Mouse (Mus musculus) heart, embryonic 14.5 days (tissue): ENCODE measurements around the gene Sipa1l3. TPM values are rescaled to one million over a fixed set of nuclear protein-coding genes. Genes with fewer than 3 reads are reported as not detected.

ENCODE experiments used
- ATAC-seq: fragments of 200-750 bp; cut with Nextera tagmentation; 2 replicates; pipeline ENCODE4 v1.8.0; 2017; ENCODE audit warnings: low read depth, moderate TSS enrichment; ENCODE audit not compliant: insufficient number of reproducible peaks, insufficient read depth, low FRiP score
- H3K27ac ChIP-seq, 2 experiments: fragments of 200-500 bp in 1 of 2; fragments of 300-500 bp in 1 of 2; sonication (generic) in 1 of 2; replicated peaks in 1 of 2; 2 replicates each; pipeline ENCODE4 v1.5.1; 2012 to 2014; ENCODE audit warnings: low read depth in 2 of 2, low read length in 2 of 2, control low read depth in 1 of 2, mild to moderate bottlenecking in 1 of 2, mixed read lengths in 1 of 2; ENCODE audit not compliant: control insufficient read depth in 1 of 2, insufficient read depth in 1 of 2
- H3K27me3 ChIP-seq: fragments of 300-500 bp; sonication (generic); 2 replicates; pipeline ENCODE4 v1.6.1; 2014; ENCODE audit warnings: mild to moderate bottlenecking, low read length, control low read depth; ENCODE audit not compliant: control insufficient read depth, insufficient read depth
- H3K36me3 ChIP-seq: fragments of 300-500 bp; sonication (generic); 2 replicates; pipeline ENCODE4 v1.6.1; 2014; ENCODE audit warnings: mild to moderate bottlenecking, control low read depth, low read length, mixed read lengths; ENCODE audit not compliant: control insufficient read depth, insufficient read depth
- H3K4me1 ChIP-seq, 2 experiments: fragments of 200-500 bp in 1 of 2; fragments of 300-500 bp in 1 of 2; sonication (generic) in 1 of 2; 2 replicates each; pipeline ENCODE4 v1.6.1; 2012 to 2014; ENCODE audit warnings: low read length in 2 of 2, control low read depth in 1 of 2, mixed read lengths in 1 of 2; ENCODE audit not compliant: control insufficient read depth in 2 of 2, insufficient read depth in 2 of 2
- H3K4me2 ChIP-seq: fragments of 300-500 bp; sonication (generic); 2 replicates; pipeline ENCODE4 v1.6.1; 2014; ENCODE audit warnings: mild to moderate bottlenecking, low read length
- H3K4me3 ChIP-seq, 2 experiments: fragments of 200-500 bp in 1 of 2; fragments of 300-500 bp in 1 of 2; sonication (generic) in 1 of 2; 2 replicates each; pipeline ENCODE4 v1.5.1; 2012 to 2014; ENCODE audit warnings: low read length in 2 of 2, mild to moderate bottlenecking in 2 of 2, control low read depth in 1 of 2, low read depth in 1 of 2, moderate library complexity in 1 of 2; ENCODE audit not compliant: control insufficient read depth in 1 of 2, insufficient read depth in 1 of 2
- H3K9ac ChIP-seq: fragments of 300-500 bp; sonication (generic); 2 replicates; pipeline ENCODE4 v1.6.1; 2014; ENCODE audit warnings: mild to moderate bottlenecking, low read length
- H3K9me3 ChIP-seq: fragments of 300-500 bp; sonication (generic); 2 replicates; pipeline ENCODE4 v1.6.1; 2016; ENCODE audit warnings: low read length, control low read depth; ENCODE audit not compliant: control insufficient read depth
- WGBS: fragments of 180-500 bp; shearing (Covaris S2); extraction: QIAGEN DNeasy Blood & Tissue Kit; methylation state at CpG from one replicate; pipeline ENCODE4 v1.1.7; 2014; 5-methylcytosine and 5-hydroxymethylcytosine counted together
- polyA plus RNA-seq: library from polyadenylated mRNA; unstranded; fragments of >200 nt; fragmentation: Nextera tagmentation; extraction: Ambion mirVana; gene quantifications from 2 replicates; pipeline ENCODE4 v1.2.1, GENCODE M21; 2014

Gene Sipa1l3
- polyA plus RNA-seq, 1 experiment from 2014 or later: 3.4 TPM

GRCm38 (mm10) chr7:29555051-29555450, 36.6 kb upstream of the Sipa1l3 start:
- no peaks in the 10 kb centered on the region for H3K4me1 ChIP-seq
- no peak overlapping the region for H3K4me3 ChIP-seq
- H3K27ac ChIP-seq: no peak overlapping the region
- ATAC-seq: no peak
- WGBS: 82% methylated on average over 13 of the region's 13 CpGs
- no peak overlapping the region for H3K9ac ChIP-seq
- H3K9me3 ChIP-seq: peaks cover 5% of the 10 kb centered on the region; the same call in 1 of the 2 replicates
- H3K4me2 ChIP-seq: no peak overlapping the region
- H3K27me3 ChIP-seq: no peaks in the 10 kb centered on the region
- no peaks in the 10 kb centered on the region for H3K36me3 ChIP-seq

GRCm38 (mm10) chr7:29550691-29551090, 32.2 kb upstream of the Sipa1l3 start:
- Histone ChIP-seq H3K27me3 (no peaks in the 10 kb centered on the region), H3K9me3 (peaks cover 5% of the 10 kb centered on the region; the same call in 1 of the 2 replicates), H3K9ac (no peak overlapping the region), H3K4me1 (no peaks in the 10 kb centered on the region), H3K36me3 (no peaks in the 10 kb centered on the region), H3K27ac (no peak overlapping the region), H3K4me2 (no peak overlapping the region), H3K4me3 (no peak overlapping the region)
- no peak for ATAC-seq
- WGBS: 50% methylated on average over 3 of the region's 3 CpGs

- H3K9me3 ChIP-seq: peaks cover 3% of the 10 kb centered on the region; the same call in 1 of the 2 replicates
- H3K9ac ChIP-seq: no peak overlapping the region
- H3K4me2 ChIP-seq: no peak overlapping the region
- peaks cover 5% of the 10 kb centered on the region; the same call in 1 of the 2 replicates for H3K27me3 ChIP-seq
- H3K4me3 ChIP-seq: no peak overlapping the region
- no peak overlapping the region for H3K27ac ChIP-seq
- 71% methylated on average over 4 of the region's 4 CpGs for WGBS
- ATAC-seq: no peak
- H3K4me1 ChIP-seq: no peaks in the 10 kb centered on the region
- H3K36me3 ChIP-seq: no peaks in the 10 kb centered on the region
Observed at GRCm38 (mm10) chr7:29541608-29542007, 23.2 kb upstream of the Sipa1l3 start.

GRCm38 (mm10) chr7:29541186-29541585, 22.7 kb upstream of the Sipa1l3 start:
- 87% methylated on average over 5 of the region's 5 CpGs for WGBS
- H3K9ac ChIP-seq: no peak overlapping the region
- no peaks in the 10 kb centered on the region for H3K4me1 ChIP-seq
- H3K4me2 ChIP-seq: no peak overlapping the region
- no peaks in the 10 kb centered on the region for H3K36me3 ChIP-seq
- H3K27me3 ChIP-seq: peaks cover 9% of the 10 kb centered on the region; the same call in 1 of the 2 replicates
- H3K4me3 ChIP-seq: no peak overlapping the region
- peaks cover 3% of the 10 kb centered on the region; the same call in 1 of the 2 replicates for H3K9me3 ChIP-seq
- no peak for ATAC-seq
- H3K27ac ChIP-seq: no peak overlapping the region

- Histone ChIP-seq H3K4me3 (no peak overlapping the region), H3K4me2 (no peak overlapping the region), H3K36me3 (no peaks in the 10 kb centered on the region), H3K4me1 (no peaks in the 10 kb centered on the region), H3K9me3 (peaks cover 3% of the 10 kb centered on the region; the same call in 1 of the 2 replicates), H3K27ac (no peak overlapping the region), H3K27me3 (peaks cover 10% of the 10 kb centered on the region; the same call in 1 of the 2 replicates), H3K9ac (no peak overlapping the region)
- ATAC-seq: no peak
- 80% methylated on average over 7 of the region's 7 CpGs for WGBS
Observed at GRCm38 (mm10) chr7:29540631-29541030, 22.2 kb upstream of the Sipa1l3 start.

GRCm38 (mm10) chr7:29523700-29524099, 5.3 kb upstream of the Sipa1l3 start:
- no peaks in the 10 kb centered on the region for H3K36me3 ChIP-seq
- H3K4me1 ChIP-seq: no peaks in the 10 kb centered on the region
- H3K4me2 ChIP-seq: no peak overlapping the region
- 0 out of 2 replicates have a peak, but pooled peaks cover 8% of the 10 kb centered on the region for H3K9me3 ChIP-seq
- no peak overlapping the region for H3K4me3 ChIP-seq
- no peak for ATAC-seq
- H3K9ac ChIP-seq: no peak overlapping the region
- no peak overlapping the region for H3K27ac ChIP-seq
- peaks cover 32% of the 10 kb centered on the region for H3K27me3 ChIP-seq
- WGBS: 3% methylated on average over 5 of the region's 5 CpGs

- H3K9ac ChIP-seq: no peak overlapping the region
- no peaks in the 10 kb centered on the region for H3K4me1 ChIP-seq
- H3K4me3 ChIP-seq: no peak overlapping the region
- no peak overlapping the region for H3K27ac ChIP-seq
- no peaks in the 10 kb centered on the region for H3K36me3 ChIP-seq
- peaks cover 32% of the 10 kb centered on the region for H3K27me3 ChIP-seq
- no peak overlapping the region for H3K4me2 ChIP-seq
- ATAC-seq: no peak
- 64% methylated on average over 5 of the region's 5 CpGs for WGBS
- H3K9me3 ChIP-seq: 0 out of 2 replicates have a peak, but pooled peaks cover 8% of the 10 kb centered on the region
Observed at GRCm38 (mm10) chr7:29521841-29522575, 3.6 kb upstream of the Sipa1l3 start.
